Comparison of ENCODE assay signal across 14 mouse cellular contexts in genomic region chr10:92595496-92596355, GRCm38 (mm10).
DNase-seq lines count a peak whose midpoint lies in the region; ATAC-seq lines count a peak whose summit lies in the region.
"Had no signal": no experiment of that assay in that cellular context is flagged by ENCODE, and none has a peak within 500 bp of the region (broad histone marks: within the 10 kb centered on the region; RNA-seq: fewer than 3 reads in every experiment).

No protein-coding gene starts in this region.

- peaks cover 12% of the 10 kb centered on the region for H3K27me3 ChIP-seq in forebrain, embryonic 12.5 days
- H3K27me3 ChIP-seq in forebrain, embryonic 15.5 days, result 0 out of 2 replicates have a peak, but pooled peaks cover 7% of the 10 kb centered on the region
- no peaks in the 10 kb centered on the region for H3K27me3 ChIP-seq in neural tube, embryonic 15.5 days (replicated peaks)
- no peaks in the 10 kb centered on the region for H3K27me3 ChIP-seq in embryonic facial prominence, embryonic 10.5 days (replicated peaks; ENCODE audit: low read depth, poor library complexity, severe bottlenecking)
- H3K27me3 ChIP-seq: intestine, embryonic 15.5 days; liver, embryonic 12.5 days had no signal

- 8% methylated on average over 6 of the region's 6 CpGs for WGBS in forebrain, embryonic 12.5 days
- WGBS in forebrain, embryonic 15.5 days, result 13% methylated on average over 6 of the region's 6 CpGs
- 11% methylated on average over 6 of the region's 6 CpGs for WGBS in neural tube, embryonic 15.5 days
- WGBS in embryonic facial prominence, embryonic 10.5 days, result 35% methylated on average over 6 of the region's 6 CpGs

- no peaks in the 10 kb centered on the region for H3K9me3 ChIP-seq in forebrain, embryonic 12.5 days
- no peaks in the 10 kb centered on the region for H3K9me3 ChIP-seq in forebrain, embryonic 15.5 days
- H3K9me3 ChIP-seq in neural tube, embryonic 15.5 days (replicated peaks), result no peaks in the 10 kb centered on the region
- H3K9me3 ChIP-seq in embryonic facial prominence, embryonic 10.5 days, result no peaks in the 10 kb centered on the region
- H3K9me3 ChIP-seq: intestine, embryonic 15.5 days; liver, embryonic 12.5 days had no signal

- no peak for ATAC-seq in forebrain, embryonic 12.5 days (ENCODE audit: low FRiP score)
- ATAC-seq in forebrain, embryonic 15.5 days (replicated peaks), result no peak
- ATAC-seq in neural tube, embryonic 15.5 days (ENCODE audit: low FRiP score), result no peak
- ATAC-seq in megakaryocyte progenitor cell, adult 5-6 weeks (replicated peaks; ENCODE audit: poor library complexity), result no peak
- ATAC-seq: intestine, embryonic 15.5 days; liver, embryonic 12.5 days had no signal

- DNase-seq in neural tube, embryonic 10.5 days (ENCODE audit: extremely low spot score, low spot score), result peak; percentile 19
- peak; percentile 16 for DNase-seq in hindlimb bud, embryonic 11.5 days (ENCODE audit: extremely low spot score, low read depth, low spot score)
- DNase-seq in embryonic facial prominence, embryonic 10.5 days (ENCODE audit: low spot score), result no peak
- DNase-seq in layer of hippocampus, postnatal 14 days (ENCODE audit: low spot score in 2 of 2), result no peak
- DNase-seq: cerebellum, adult 8-10 months; heart, postnatal 36 days; lung, postnatal 36 days; thymus, adult 18-20 months had no signal

- H3K4me2 ChIP-seq in forebrain, embryonic 12.5 days, result no peak overlapping the region
- no peak overlapping the region for H3K4me2 ChIP-seq in forebrain, embryonic 15.5 days (replicated peaks)
- H3K4me2 ChIP-seq in neural tube, embryonic 15.5 days, result no peak overlapping the region
- H3K4me2 ChIP-seq: intestine, embryonic 15.5 days; liver, embryonic 12.5 days had no signal

- no peak overlapping the region for H3K4me3 ChIP-seq in forebrain, embryonic 12.5 days (replicated peaks)
- H3K4me3 ChIP-seq in forebrain, embryonic 15.5 days, result no peak overlapping the region
- no peak overlapping the region for H3K4me3 ChIP-seq in neural tube, embryonic 15.5 days (replicated peaks)
- no peak overlapping the region for H3K4me3 ChIP-seq in embryonic facial prominence, embryonic 10.5 days
- H3K4me3 ChIP-seq: intestine, embryonic 15.5 days; liver, embryonic 12.5 days had no signal

- peaks cover 9% of the 10 kb centered on the region for H3K4me1 ChIP-seq in forebrain, embryonic 12.5 days
- peaks cover 7% of the 10 kb centered on the region; the same call in 1 of the 2 replicates for H3K4me1 ChIP-seq in forebrain, embryonic 15.5 days
- no peaks in the 10 kb centered on the region for H3K4me1 ChIP-seq in neural tube, embryonic 15.5 days
- peaks cover 13% of the 10 kb centered on the region for H3K4me1 ChIP-seq in embryonic facial prominence, embryonic 10.5 days
- H3K4me1 ChIP-seq: intestine, embryonic 15.5 days; liver, embryonic 12.5 days had no signal

- H3K9ac ChIP-seq in forebrain, embryonic 12.5 days, result no peak overlapping the region
- H3K9ac ChIP-seq in forebrain, embryonic 15.5 days (replicated peaks), result no peak overlapping the region
- H3K9ac ChIP-seq in neural tube, embryonic 15.5 days (replicated peaks), result no peak overlapping the region
- H3K9ac ChIP-seq: intestine, embryonic 15.5 days; liver, embryonic 12.5 days had no signal

- H3K36me3 ChIP-seq in forebrain, embryonic 12.5 days (replicated peaks), result no peaks in the 10 kb centered on the region
- H3K36me3 ChIP-seq in forebrain, embryonic 15.5 days, result no peaks in the 10 kb centered on the region
- H3K36me3 ChIP-seq in neural tube, embryonic 15.5 days, result no peaks in the 10 kb centered on the region
- H3K36me3 ChIP-seq in embryonic facial prominence, embryonic 10.5 days (replicated peaks), result no peaks in the 10 kb centered on the region
- H3K36me3 ChIP-seq: intestine, embryonic 15.5 days; liver, embryonic 12.5 days had no signal

- H3K27ac ChIP-seq in forebrain, embryonic 12.5 days, result 0 out of 2 replicates have a peak overlapping the region, but pooled peaks have one; percentile 14
- H3K27ac ChIP-seq in forebrain, embryonic 15.5 days (replicated peaks), result no peak overlapping the region
- no peak overlapping the region for H3K27ac ChIP-seq in neural tube, embryonic 15.5 days (replicated peaks)
- no peak overlapping the region for H3K27ac ChIP-seq in embryonic facial prominence, embryonic 10.5 days (replicated peaks)
- H3K27ac ChIP-seq: intestine, embryonic 15.5 days; liver, embryonic 12.5 days had no signal

Comparison
In these comparisons a context has a peak if more than half of its experiments do, and no peak if none do; other contexts are left out.
1. DNase-seq: peak in neural tube, embryonic 10.5 days (single experiment) and hindlimb bud, embryonic 11.5 days (single experiment); none in embryonic facial prominence, embryonic 10.5 days (single experiment) and layer of hippocampus, postnatal 14 days (0 of 2).